Mouse (Mus musculus) embryo, embryonic 11 days (tissue): ENCODE data around the gene Klf9.

Source experiments
- DNase-seq: peaks from one replicate; pipeline ENCODE4 v3.0.0-alpha.2; 2015

Gene Klf9

GRCm38 (mm10) chr19:23140689-23141317, at the start of gene Klf9:
Gene Klf9 (plus strand): TSS chr19:23141226.
- peak; percentile 92 for DNase-seq

GRCm38 (mm10) chr19:23091586-23091985, 49.4 kb upstream of the Klf9 start:
- no peak for DNase-seq

GRCm38 (mm10) chr19:23093548-23093947, 47.5 kb upstream of the Klf9 start:
- DNase-seq, result no peak

- DNase-seq, result no peak
Measured at GRCm38 (mm10) chr19:23094906-23095305, 46.1 kb upstream of the Klf9 start.

- DNase-seq, result no peak
Measured at GRCm38 (mm10) chr19:23106859-23107258, 34.2 kb upstream of the Klf9 start.

GRCm38 (mm10) chr19:23107335-23107734, 33.7 kb upstream of the Klf9 start:
- DNase-seq, result no peak

GRCm38 (mm10) chr19:23121875-23122274, 19.2 kb upstream of the Klf9 start:
- DNase-seq, result no peak

- DNase-seq, result no peak
Measured at GRCm38 (mm10) chr19:23124023-23124550, 16.9 kb upstream of the Klf9 start.

GRCm38 (mm10) chr19:23125227-23126150, 15.5 kb upstream of the Klf9 start:
- no peak for DNase-seq

GRCm38 (mm10) chr19:23129908-23130307, 11.1 kb upstream of the Klf9 start:
- DNase-seq, result no peak

GRCm38 (mm10) chr19:23132106-23132635, 8.9 kb upstream of the Klf9 start:
- no peak for DNase-seq

GRCm38 (mm10) chr19:23132720-23133426, 8.2 kb upstream of the Klf9 start:
- no peak for DNase-seq

- no peak for DNase-seq
Measured at GRCm38 (mm10) chr19:23133427-23134094, 7.5 kb upstream of the Klf9 start.

- DNase-seq, result peak; percentile 52
Measured at GRCm38 (mm10) chr19:23134095-23134440, 7.0 kb upstream of the Klf9 start.

- peak; percentile 68 for DNase-seq
Measured at GRCm38 (mm10) chr19:23134441-23135301, 6.4 kb upstream of the Klf9 start.

- DNase-seq, result peak; percentile 90
Measured at GRCm38 (mm10) chr19:23135349-23136201, 5.5 kb upstream of the Klf9 start.

GRCm38 (mm10) chr19:23136202-23136850, 4.7 kb upstream of the Klf9 start:
- DNase-seq, result peak; percentile 71

- DNase-seq, result no peak
Measured at GRCm38 (mm10) chr19:23137295-23137694, 3.7 kb upstream of the Klf9 start.

GRCm38 (mm10) chr19:23139756-23140470, 1.1 kb upstream of the Klf9 start:
- DNase-seq, result peak; percentile 35
